Mouse (Mus musculus): Measurements from ENCODE around the gene Hps4. TPM values are rescaled to one million over a fixed set of nuclear protein-coding genes. Genes with fewer than 3 reads are reported as not detected.

The Hps4 gene
- 32.9 and 35.4 TPM in 2 replicates for polyA plus RNA-seq (2014; fragmentation: Nextera tagmentation; extraction: Ambion mirVana)

DNA sequence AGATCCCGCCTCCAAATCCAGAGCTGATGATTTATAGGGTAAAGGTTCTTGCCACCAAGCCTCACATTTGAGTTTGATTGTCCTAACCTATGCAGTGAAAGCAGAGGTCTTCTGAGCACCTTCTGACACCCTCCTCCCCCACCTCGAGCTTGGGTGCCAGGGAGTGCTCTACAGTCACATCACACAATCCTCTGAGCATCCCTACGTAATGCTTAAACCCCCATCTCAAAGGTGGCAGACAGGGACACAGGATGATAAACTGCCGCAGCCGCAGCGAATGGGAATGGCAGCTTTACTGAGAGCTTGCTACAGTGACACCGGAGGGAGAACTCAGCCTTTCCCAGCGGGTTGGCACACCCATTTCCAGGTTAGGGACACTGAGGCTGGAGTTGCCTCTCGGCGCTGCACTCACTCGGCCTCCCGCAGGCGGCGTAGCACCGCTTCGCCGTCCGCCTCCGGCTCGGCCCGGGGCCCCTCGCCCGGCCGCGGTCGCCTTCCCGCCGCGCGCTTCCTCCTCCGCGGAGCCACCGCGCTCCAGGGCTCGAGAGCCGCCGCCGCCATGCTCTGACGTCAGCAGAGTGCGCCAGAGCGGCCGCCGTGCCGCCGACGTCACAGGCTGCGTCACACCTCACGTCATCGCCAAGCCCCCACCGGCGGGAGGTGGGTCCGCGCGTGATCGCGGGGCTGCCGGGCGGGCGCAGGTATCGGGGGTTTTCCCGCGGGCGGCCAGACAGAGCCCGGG lies at the start of gene Hps4, which contains the start of gene Srrd:
Hps4 (plus strand) TSS at position 621 of the 742 bp plus-strand sequence.
Srrd (minus strand) TSS at position 578 of the 742 bp plus-strand sequence.
- peaks cover 8% of the 10 kb centered on the region; the same call in 1 of the 2 replicates for H3K4me1 ChIP-seq (replicated peaks; ENCODE audit: control insufficient read depth, insufficient read depth, low read length)
- 2% methylated on average over 63 of the region's 64 CpGs for WGBS
- H3K9ac ChIP-seq (ENCODE audit: low read length) = peak within 1 kb of the TSS; percentile 79
- ATAC-seq (replicated peaks; ENCODE audit: low FRiP score) (peak; percentile 75), DNase-seq (ENCODE audit: low spot score) (peak; percentile 94)
- peak within 1 kb of the TSS; percentile 52 for H3K4me2 ChIP-seq (ENCODE audit: low read depth, low read length, severe bottlenecking)
- peak within 1 kb of the TSS; percentile 95 for H3K4me3 ChIP-seq (ENCODE audit: low read depth, low read length)
- H3K36me3 ChIP-seq (ENCODE audit: control insufficient read depth, insufficient read depth, low read length) = peaks cover 6% of the 10 kb centered on the region; the same call in 1 of the 2 replicates
- H3K9me3 ChIP-seq (ENCODE audit: control insufficient read depth, low read length) = no peaks in the 10 kb centered on the region
- no peaks in the 10 kb centered on the region for H3K27me3 ChIP-seq (ENCODE audit: control insufficient read depth, insufficient read depth, low read length)
- 0 out of 2 replicates have a peak within 1 kb of the TSS, but pooled peaks have one; percentile 31 for H3K27ac ChIP-seq (ENCODE audit: low read depth, low read length)

DNA sequence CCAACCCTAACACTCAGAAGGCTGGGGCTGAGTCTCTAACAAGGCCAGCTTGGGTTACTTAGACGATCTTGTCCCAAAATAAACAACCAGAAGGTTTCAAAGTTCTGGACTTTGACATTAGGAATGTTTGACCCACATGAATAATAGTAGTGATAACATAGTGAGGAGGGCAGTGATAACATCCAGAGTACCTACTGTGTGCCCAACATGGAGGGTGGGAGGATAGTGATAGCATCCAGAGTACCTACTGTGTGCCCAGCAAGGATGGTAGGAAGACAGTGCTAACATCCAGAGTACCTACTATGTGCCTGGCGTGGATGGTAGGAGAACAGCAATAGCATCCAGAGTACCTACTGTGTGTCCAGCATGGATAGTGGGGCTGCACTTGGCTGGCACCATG lies 49.1 kb upstream of the Hps4 start:
- ATAC-seq (replicated peaks; ENCODE audit: low FRiP score) (no peak), DNase-seq (ENCODE audit: low spot score) (no peak)
- WGBS = 88% methylated on average over 2 of the region's 2 CpGs
- no peak overlapping the region for H3K4me3 ChIP-seq (ENCODE audit: low read depth, low read length)
- no peaks in the 10 kb centered on the region for H3K27me3 ChIP-seq (ENCODE audit: control insufficient read depth, insufficient read depth, low read length)
- H3K9ac ChIP-seq (ENCODE audit: low read length) = no peak overlapping the region
- H3K9me3 ChIP-seq (ENCODE audit: control insufficient read depth, low read length) = no peaks in the 10 kb centered on the region
- H3K4me2 ChIP-seq (ENCODE audit: low read depth, low read length, severe bottlenecking) = no peak overlapping the region
- no peaks in the 10 kb centered on the region; the same call in 1 of the 2 replicates for H3K4me1 ChIP-seq (replicated peaks; ENCODE audit: control insufficient read depth, insufficient read depth, low read length)
- no peaks in the 10 kb centered on the region for H3K36me3 ChIP-seq (ENCODE audit: control insufficient read depth, insufficient read depth, low read length)
- no peak overlapping the region for H3K27ac ChIP-seq (ENCODE audit: low read depth, low read length)

DNA sequence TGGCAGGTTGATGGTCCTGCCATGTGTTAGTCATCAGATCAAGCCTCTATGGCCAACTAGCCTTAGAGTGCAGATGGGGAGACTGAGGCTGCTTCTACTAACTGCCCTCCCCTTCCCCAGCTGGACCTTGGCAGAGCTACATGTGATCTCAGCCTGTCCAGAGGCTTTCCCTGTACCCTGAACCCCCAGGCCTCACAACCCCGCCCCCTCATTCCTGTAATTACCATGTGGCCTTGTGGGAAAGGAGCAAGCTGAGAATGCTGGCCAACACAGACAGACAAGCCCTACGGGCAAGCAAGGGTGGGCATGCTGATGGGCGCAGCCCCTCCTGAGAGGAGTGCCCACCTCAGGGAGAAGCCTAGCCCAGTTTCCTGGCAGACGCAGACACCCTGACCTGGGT lies 48.2 kb upstream of the Hps4 start:
- H3K4me2 ChIP-seq (ENCODE audit: low read depth, low read length, severe bottlenecking) = no peak overlapping the region
- DNase-seq (ENCODE audit: low spot score) (no peak), ATAC-seq (replicated peaks; ENCODE audit: low FRiP score) (no peak)
- H3K9ac ChIP-seq (ENCODE audit: low read length) = no peak overlapping the region
- H3K27ac ChIP-seq (ENCODE audit: low read depth, low read length) = no peak overlapping the region
- no peaks in the 10 kb centered on the region for H3K9me3 ChIP-seq (ENCODE audit: control insufficient read depth, low read length)
- H3K27me3 ChIP-seq (ENCODE audit: control insufficient read depth, insufficient read depth, low read length) = no peaks in the 10 kb centered on the region
- H3K4me3 ChIP-seq (ENCODE audit: low read depth, low read length) = no peak overlapping the region
- H3K36me3 ChIP-seq (ENCODE audit: control insufficient read depth, insufficient read depth, low read length) = no peaks in the 10 kb centered on the region
- no peaks in the 10 kb centered on the region; the same call in 1 of the 2 replicates for H3K4me1 ChIP-seq (replicated peaks; ENCODE audit: control insufficient read depth, insufficient read depth, low read length)
- 73% methylated on average over 4 of the region's 4 CpGs for WGBS

DNA sequence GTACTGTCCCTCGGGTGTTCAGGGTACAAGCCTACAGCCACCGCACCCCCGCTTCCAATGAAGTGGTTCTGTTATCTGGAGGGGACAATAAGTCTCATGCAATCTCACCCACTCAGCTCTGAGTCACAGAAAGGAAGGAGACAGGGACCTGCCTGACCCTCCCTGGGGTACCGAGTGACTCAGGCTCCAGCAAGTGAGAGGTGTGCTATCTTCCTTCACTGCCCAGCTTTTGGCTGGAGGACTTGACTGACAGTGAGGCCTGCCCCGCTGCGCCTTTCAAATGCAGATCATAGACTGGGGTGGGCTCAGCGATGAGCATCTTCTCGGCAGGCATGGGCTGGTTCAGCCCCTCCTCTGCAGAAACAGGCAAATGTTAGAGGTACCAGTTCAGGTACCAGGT lies 47.7 kb upstream of the Hps4 start:
- H3K9ac ChIP-seq (ENCODE audit: low read length) = no peak overlapping the region
- H3K27ac ChIP-seq (ENCODE audit: low read depth, low read length) = no peak overlapping the region
- no peaks in the 10 kb centered on the region; the same call in 1 of the 2 replicates for H3K4me1 ChIP-seq (replicated peaks; ENCODE audit: control insufficient read depth, insufficient read depth, low read length)
- ATAC-seq (replicated peaks; ENCODE audit: low FRiP score) (no peak), DNase-seq (ENCODE audit: low spot score) (no peak)
- no peak overlapping the region for H3K4me2 ChIP-seq (ENCODE audit: low read depth, low read length, severe bottlenecking)
- H3K36me3 ChIP-seq (ENCODE audit: control insufficient read depth, insufficient read depth, low read length) = no peaks in the 10 kb centered on the region
- H3K27me3 ChIP-seq (ENCODE audit: control insufficient read depth, insufficient read depth, low read length) = no peaks in the 10 kb centered on the region
- 34% methylated on average over 8 of the region's 8 CpGs for WGBS
- H3K4me3 ChIP-seq (ENCODE audit: low read depth, low read length) = no peak overlapping the region
- no peaks in the 10 kb centered on the region for H3K9me3 ChIP-seq (ENCODE audit: control insufficient read depth, low read length)

GRCm38 (mm10) chr5:112295564-112295963 lies 47.3 kb upstream of the Hps4 start:
- Histone ChIP-seq H3K27ac (ENCODE audit: low read depth, low read length) (no peak overlapping the region), H3K9me3 (ENCODE audit: control insufficient read depth, low read length) (no peaks in the 10 kb centered on the region), H3K36me3 (ENCODE audit: control insufficient read depth, insufficient read depth, low read length) (no peaks in the 10 kb centered on the region), H3K9ac (ENCODE audit: low read length) (no peak overlapping the region), H3K4me1 (replicated peaks; ENCODE audit: control insufficient read depth, insufficient read depth, low read length) (no peaks in the 10 kb centered on the region; the same call in 1 of the 2 replicates), H3K4me2 (ENCODE audit: low read depth, low read length, severe bottlenecking) (no peak overlapping the region), H3K4me3 (ENCODE audit: low read depth, low read length) (no peak overlapping the region), H3K27me3 (ENCODE audit: control insufficient read depth, insufficient read depth, low read length) (no peaks in the 10 kb centered on the region)
- 49% methylated on average over 8 of the region's 8 CpGs for WGBS
- no peak for ATAC-seq (replicated peaks; ENCODE audit: low FRiP score)
- no peak for DNase-seq (ENCODE audit: low spot score)

- H3K27me3 ChIP-seq (ENCODE audit: control insufficient read depth, insufficient read depth, low read length) = no peaks in the 10 kb centered on the region
- no peak overlapping the region for H3K27ac ChIP-seq (ENCODE audit: low read depth, low read length)
- no peaks in the 10 kb centered on the region for H3K36me3 ChIP-seq (ENCODE audit: control insufficient read depth, insufficient read depth, low read length)
- no peak overlapping the region for H3K4me2 ChIP-seq (ENCODE audit: low read depth, low read length, severe bottlenecking)
- ATAC-seq (replicated peaks; ENCODE audit: low FRiP score) = no peak
- no peaks in the 10 kb centered on the region for H3K9me3 ChIP-seq (ENCODE audit: control insufficient read depth, low read length)
- 88% methylated on average over 6 of the region's 6 CpGs for WGBS
- H3K9ac ChIP-seq (ENCODE audit: low read length) = no peak overlapping the region
- H3K4me1 ChIP-seq (replicated peaks; ENCODE audit: control insufficient read depth, insufficient read depth, low read length) = no peaks in the 10 kb centered on the region; the same call in 1 of the 2 replicates
- DNase-seq (ENCODE audit: low spot score) = no peak
- H3K4me3 ChIP-seq (ENCODE audit: low read depth, low read length) = no peak overlapping the region
These were observed 46.3 kb upstream of the Hps4 start for GRCm38 (mm10) chr5:112296404-112297181.

DNA sequence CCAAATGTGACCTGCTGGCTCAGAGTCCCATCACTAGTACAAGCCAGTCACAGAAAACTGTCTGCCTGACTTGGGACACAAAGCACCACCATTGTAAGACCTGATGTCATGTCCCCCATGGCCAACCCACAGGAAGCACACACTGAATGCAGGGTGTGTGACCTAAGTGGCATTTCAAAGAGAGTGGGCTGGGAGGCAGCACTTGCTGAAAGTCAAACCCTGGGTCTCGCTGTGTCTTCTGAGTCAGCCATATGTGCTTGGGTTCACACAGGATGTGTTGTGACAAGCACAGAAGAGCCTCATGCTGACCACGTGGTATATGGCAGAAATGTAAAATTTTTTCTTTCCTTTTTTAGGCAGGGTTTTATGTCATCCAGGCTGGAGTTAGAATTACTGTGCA lies 45.6 kb upstream of the Hps4 start:
- Histone ChIP-seq H3K27ac (ENCODE audit: low read depth, low read length) (no peak overlapping the region), H3K36me3 (ENCODE audit: control insufficient read depth, insufficient read depth, low read length) (no peaks in the 10 kb centered on the region), H3K9me3 (ENCODE audit: control insufficient read depth, low read length) (no peaks in the 10 kb centered on the region), H3K4me1 (replicated peaks; ENCODE audit: control insufficient read depth, insufficient read depth, low read length) (no peaks in the 10 kb centered on the region; the same call in 1 of the 2 replicates), H3K4me3 (ENCODE audit: low read depth, low read length) (no peak overlapping the region), H3K9ac (ENCODE audit: low read length) (no peak overlapping the region), H3K4me2 (ENCODE audit: low read depth, low read length, severe bottlenecking) (no peak overlapping the region), H3K27me3 (ENCODE audit: control insufficient read depth, insufficient read depth, low read length) (no peaks in the 10 kb centered on the region)
- DNase-seq (ENCODE audit: low spot score) (no peak), ATAC-seq (replicated peaks; ENCODE audit: low FRiP score) (no peak)
- WGBS = 85% methylated on average over 2 of the region's 2 CpGs

- Histone ChIP-seq H3K4me2 (ENCODE audit: low read depth, low read length, severe bottlenecking) (no peak overlapping the region), H3K4me3 (ENCODE audit: low read depth, low read length) (no peak overlapping the region), H3K4me1 (replicated peaks; ENCODE audit: control insufficient read depth, insufficient read depth, low read length) (no peaks in the 10 kb centered on the region; the same call in 1 of the 2 replicates), H3K36me3 (ENCODE audit: control insufficient read depth, insufficient read depth, low read length) (no peaks in the 10 kb centered on the region), H3K9me3 (ENCODE audit: control insufficient read depth, low read length) (no peaks in the 10 kb centered on the region), H3K27me3 (ENCODE audit: control insufficient read depth, insufficient read depth, low read length) (no peaks in the 10 kb centered on the region), H3K9ac (ENCODE audit: low read length) (no peak overlapping the region), H3K27ac (ENCODE audit: low read depth, low read length) (no peak overlapping the region)
- WGBS = 91% methylated on average over 12 of the region's 12 CpGs
- DNase-seq (ENCODE audit: low spot score) (no peak), ATAC-seq (replicated peaks; ENCODE audit: low FRiP score) (no peak)
These were observed 44.5 kb upstream of the Hps4 start for GRCm38 (mm10) chr5:112298226-112298988.
